Mouse (Mus musculus): ENCODE results near the gene Olfr62.

Olfr62 gene

GRCm38 (mm10) chr4:118658652-118659051, at the start of gene Olfr62:
Gene Olfr62, plus strand, starts transcription at chr4:118658952.
- DNase-seq (ENCODE audit: low read depth, low spot score), result no peak

GRCm38 (mm10) chr4:118609836-118610235, 48.9 kb upstream of the Olfr62 start:
- no peak for DNase-seq (ENCODE audit: low read depth, low spot score)

- DNase-seq (ENCODE audit: low read depth, low spot score), result peak; percentile 98
Observed at GRCm38 (mm10) chr4:118612619-118613018, 46.1 kb upstream of the Olfr62 start.

GRCm38 (mm10) chr4:118615412-118615811, 43.3 kb upstream of the Olfr62 start:
- DNase-seq (ENCODE audit: low read depth, low spot score), result no peak

GRCm38 (mm10) chr4:118620279-118620966, 38.3 kb upstream of the Olfr62 start, which contains the start of the genes Cfap57 and Ebna1bp2:
Gene Cfap57, minus strand, starts transcription at chr4:118620777.
Gene Ebna1bp2, plus strand, starts transcription at chr4:118620799.
- peak; percentile 95 for DNase-seq (ENCODE audit: low read depth, low spot score)

GRCm38 (mm10) chr4:118620967-118621320, 37.8 kb upstream of the Olfr62 start:
- peak; percentile 27 for DNase-seq (ENCODE audit: low read depth, low spot score)

GRCm38 (mm10) chr4:118621781-118622180, 37.0 kb upstream of the Olfr62 start:
- no peak for DNase-seq (ENCODE audit: low read depth, low spot score)

- DNase-seq (ENCODE audit: low read depth, low spot score), result no peak
Observed at GRCm38 (mm10) chr4:118630261-118630660, 28.5 kb upstream of the Olfr62 start.

- no peak for DNase-seq (ENCODE audit: low read depth, low spot score)
Observed at GRCm38 (mm10) chr4:118642346-118643190, 16.2 kb upstream of the Olfr62 start.

- DNase-seq (ENCODE audit: low read depth, low spot score), result peak; percentile 67
Observed at GRCm38 (mm10) chr4:118645234-118645633, 13.5 kb upstream of the Olfr62 start.

GRCm38 (mm10) chr4:118687086-118687485, 28.3 kb downstream of the Olfr62 start:
- DNase-seq (ENCODE audit: low read depth, low spot score), result peak; percentile 79

- no peak for DNase-seq (ENCODE audit: low read depth, low spot score)
Observed at GRCm38 (mm10) chr4:118692412-118692973, 33.7 kb downstream of the Olfr62 start, which contains the start of gene Olfr1342. Gene Olfr1342, minus strand, starts transcription at chr4:118692756.

- DNase-seq (ENCODE audit: low read depth, low spot score), result no peak
Observed at GRCm38 (mm10) chr4:118693812-118694211, 35.1 kb downstream of the Olfr62 start.

GRCm38 (mm10) chr4:118703223-118703622, 44.5 kb downstream of the Olfr62 start, which contains the start of gene Olfr1341:
Gene Olfr1341, plus strand, starts transcription at chr4:118703523.
- DNase-seq (ENCODE audit: low read depth, low spot score), result no peak

GRCm38 (mm10) chr4:118708086-118708485, 49.3 kb downstream of the Olfr62 start:
- no peak for DNase-seq (ENCODE audit: low read depth, low spot score)

GRCm38 (mm10) chr4:118711656-118712055, 52.9 kb downstream of the Olfr62 start:
- DNase-seq (ENCODE audit: low read depth, low spot score), result peak; percentile 89

Measured in ES-CJ7 (cell line).